Mouse (Mus musculus) lung, adult 2 months (tissue): Measurements from ENCODE around the gene Zfp26. TPM values are rescaled to one million over a fixed set of nuclear protein-coding genes. Genes with fewer than 3 reads are reported as not detected.

Source experiments
- DNase-seq: peaks from one replicate; pipeline ENCODE4 v3.0.0; 2022
- H3K4me1 ChIP-seq: fragments of 200-500 bp; 2 replicates; pipeline ENCODE4 v1.6.1; 2011; ENCODE audit warnings: low read length; ENCODE audit not compliant: control insufficient read depth, insufficient read depth
- H3K4me3 ChIP-seq: fragments of 200-500 bp; replicated peaks from 2 replicates; pipeline ENCODE3; 2011; ENCODE audit warnings: low read depth, mild to moderate bottlenecking, control low read depth, low read length; ENCODE audit errors: extremely low read depth
- CTCF ChIP-seq: fragments of 200-500 bp; IDR thresholded peaks from 2 replicates; pipeline ENCODE4 v1.5.1; 2011; ENCODE audit warnings: mild to moderate bottlenecking, low read length, control low read depth; ENCODE audit not compliant: insufficient read depth
- POLR2A ChIP-seq: fragments of 200-500 bp; IDR thresholded peaks from 2 replicates; pipeline ENCODE4 v1.6.1; 2011; ENCODE audit warnings: low read depth, mild to moderate bottlenecking, control low read depth, low read length, borderline replicate concordance; ENCODE audit errors: extremely low read depth
- WGBS: fragments of 180-500 bp; shearing (Covaris S2); methylation state at CpG from one replicate; pipeline ENCODE4 v1.1.7; 2018; 5-methylcytosine and 5-hydroxymethylcytosine counted together
- polyA plus RNA-seq: library from polyadenylated mRNA; depleted of rRNA; stranded (reverse); fragments of >200 nt; gene quantifications from 2 replicates; pipeline ENCODE4 v1.2.3, GENCODE M21; 2012; rRNA removed

Zfp26 gene
- polyA plus RNA-seq: 1.5 and 2.8 TPM in 2 replicates

DNA sequence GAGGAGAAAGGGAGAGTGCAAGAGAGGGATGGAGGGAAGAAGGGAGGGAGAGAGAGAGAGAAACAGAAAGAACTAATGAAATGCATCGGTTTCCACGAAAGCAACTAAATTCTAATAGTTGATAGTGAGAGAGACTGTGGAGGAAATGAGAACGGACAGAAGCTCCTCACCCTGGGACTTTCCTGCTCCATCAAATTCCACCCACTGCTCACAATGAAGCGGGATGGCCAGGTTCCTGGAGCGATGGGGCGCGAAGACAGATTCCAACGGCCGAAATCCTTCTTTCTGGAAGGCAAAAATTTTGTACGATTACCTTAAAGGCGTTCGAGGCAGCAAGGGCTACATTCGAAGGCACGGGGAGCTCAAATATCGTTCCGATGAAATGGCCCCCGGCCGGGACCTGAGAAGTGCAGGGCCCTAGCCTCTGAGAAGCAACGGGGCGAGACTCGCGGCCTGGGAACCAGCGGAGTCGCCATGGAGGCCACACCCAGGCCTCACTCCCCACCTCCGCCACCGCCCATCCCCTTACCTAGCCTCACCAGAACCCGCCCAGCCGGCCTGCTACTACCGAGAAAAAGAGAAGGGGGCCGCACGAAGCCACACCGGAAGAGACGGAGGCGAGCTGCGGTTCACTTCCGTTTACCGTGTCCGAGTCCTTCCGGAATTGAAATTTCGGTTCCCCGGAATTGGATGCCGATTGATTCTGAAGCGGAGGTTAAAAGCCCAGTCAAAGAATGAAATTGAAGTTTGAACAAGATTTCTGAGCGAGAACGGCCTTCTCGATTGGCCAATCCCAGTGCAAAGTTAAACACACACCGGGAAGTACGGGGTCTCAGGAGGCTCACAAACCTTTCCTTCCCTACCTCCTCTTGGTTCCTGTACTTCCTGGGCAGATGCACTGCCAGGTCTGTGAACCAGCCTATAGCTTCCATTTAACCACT, at the start of gene Zfp26:
Gene Zfp26, minus strand, starts transcription at position 786 of the 941 bp plus-strand sequence.
- peak; percentile 79 for DNase-seq
- WGBS: under 1% methylated on average over 48 of the region's 48 CpGs
- Histone ChIP-seq H3K4me1 (peaks cover 5% of the 10 kb centered on the region; the same call in 1 of the 2 replicates), H3K4me3 (peak within 1 kb of the TSS; percentile 84)
- TF ChIP-seq CTCF: no peak
- no peak for TF ChIP-seq POLR2A

- WGBS: 67% methylated on average over 3 of the region's 3 CpGs
- DNase-seq: no peak
These were observed 49.7 kb upstream of the Zfp26 start for GRCm38 (mm10) chr9:20509676-20510075.

DNA sequence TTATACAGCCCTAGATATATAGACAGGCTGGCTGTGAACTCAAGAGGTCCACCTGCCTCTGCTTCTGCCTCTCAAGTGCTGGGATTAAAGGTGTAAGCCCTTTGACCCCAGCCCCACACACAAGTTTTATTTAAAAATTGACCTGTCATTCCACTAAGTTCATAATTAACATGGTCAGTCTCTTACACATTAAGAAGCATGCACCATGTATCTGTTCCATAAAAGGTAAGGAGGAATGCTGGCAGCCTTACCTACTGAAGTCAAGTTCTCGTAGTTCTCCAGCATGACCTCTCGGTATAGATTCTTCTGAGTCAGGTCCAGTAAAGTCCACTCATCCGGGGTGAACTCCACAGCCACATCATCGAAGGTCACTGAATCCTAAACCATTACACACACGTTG, 44.8 kb upstream of the Zfp26 start:
- H3K4me1 ChIP-seq: peaks cover 2% of the 10 kb centered on the region
- 86% methylated on average over 5 of the region's 5 CpGs for WGBS

More at GRCm38 (mm10) chr9:20509676-20510075, 49.7 kb upstream of the Zfp26 start:
- no peak for TF ChIP-seq POLR2A
- no peak for TF ChIP-seq CTCF
- peaks cover 13% of the 10 kb centered on the region for H3K4me1 ChIP-seq
- no peak overlapping the region for H3K4me3 ChIP-seq

DNA sequence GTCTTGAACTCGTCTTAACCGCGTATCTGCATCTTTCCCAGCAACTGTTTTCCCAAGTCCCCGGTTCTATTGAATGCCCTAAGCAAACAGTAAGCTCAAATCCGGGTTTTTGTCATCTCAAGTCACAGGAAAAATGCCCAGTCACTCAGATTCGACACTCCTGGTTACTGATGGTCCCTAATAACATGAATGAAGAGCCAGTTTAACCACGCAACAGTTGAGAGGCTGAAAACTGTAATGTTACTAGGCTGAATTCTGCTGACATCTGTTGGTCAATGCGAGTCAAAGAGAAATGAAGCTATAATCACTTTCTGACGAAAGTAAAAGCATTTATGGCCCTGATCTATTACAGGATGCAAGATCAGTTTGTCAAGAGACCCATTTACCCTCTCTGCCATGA, 33.3 kb upstream of the Zfp26 start:
- DNase-seq: peak; percentile 23
- Histone ChIP-seq H3K4me3 (peak overlapping the region; percentile 73), H3K4me1 (peaks cover 13% of the 10 kb centered on the region)
- no peak for TF ChIP-seq POLR2A
- no peak for TF ChIP-seq CTCF
- 3% methylated on average over 9 of the region's 9 CpGs for WGBS

More for the DNA sequence above, 44.8 kb upstream of the Zfp26 start:
- TF ChIP-seq CTCF (no peak), POLR2A (no peak)
- DNase-seq: no peak
- no peak overlapping the region for H3K4me3 ChIP-seq

DNA sequence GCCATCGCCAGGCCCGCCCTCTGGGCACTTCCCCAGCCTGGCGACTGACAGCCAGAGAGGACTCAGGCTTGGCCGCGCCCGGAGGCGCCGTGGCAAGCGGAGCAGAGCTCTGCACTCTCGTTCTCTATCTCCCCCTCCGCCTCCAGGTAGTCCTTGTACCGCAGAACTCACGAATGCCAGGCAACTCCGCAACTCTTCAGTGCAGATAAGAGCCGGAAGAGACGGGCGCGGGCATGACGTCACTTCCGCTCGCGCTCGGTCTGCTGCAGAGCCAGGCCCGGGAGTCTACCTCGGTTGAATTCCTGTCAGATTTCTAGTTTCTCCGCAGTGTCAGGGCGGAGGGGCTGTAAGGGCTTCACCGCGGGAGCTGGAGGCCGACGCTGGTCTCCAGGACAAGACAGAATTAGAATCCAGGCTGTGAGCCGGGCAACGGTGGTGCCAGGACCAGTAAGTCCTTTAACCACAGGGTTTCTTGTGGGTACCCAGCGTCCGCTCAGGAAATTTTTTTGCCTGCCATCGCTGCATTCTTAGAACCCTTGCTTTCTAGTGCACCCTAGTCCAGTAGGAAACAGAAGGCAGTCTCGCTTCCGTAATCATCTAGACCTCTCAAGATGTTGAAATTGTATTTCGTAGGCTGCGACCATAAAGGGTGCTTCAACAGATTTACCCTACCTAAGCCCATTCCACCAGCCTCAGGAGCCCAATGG, 32.7 kb upstream of the Zfp26 start, which contains the start of gene Zfp426:
Gene Zfp426, minus strand, starts transcription at position 220 of the 707 bp plus-strand sequence.
- peak within 1 kb of the TSS; percentile 73 for H3K4me3 ChIP-seq
- H3K4me1 ChIP-seq: peaks cover 13% of the 10 kb centered on the region
- DNase-seq: peak; percentile 90
- under 1% methylated on average over 40 of the region's 40 CpGs for WGBS
- no peak for TF ChIP-seq CTCF
- TF ChIP-seq POLR2A: peak; percentile 81; the same call in 1 of the 2 replicates

DNA sequence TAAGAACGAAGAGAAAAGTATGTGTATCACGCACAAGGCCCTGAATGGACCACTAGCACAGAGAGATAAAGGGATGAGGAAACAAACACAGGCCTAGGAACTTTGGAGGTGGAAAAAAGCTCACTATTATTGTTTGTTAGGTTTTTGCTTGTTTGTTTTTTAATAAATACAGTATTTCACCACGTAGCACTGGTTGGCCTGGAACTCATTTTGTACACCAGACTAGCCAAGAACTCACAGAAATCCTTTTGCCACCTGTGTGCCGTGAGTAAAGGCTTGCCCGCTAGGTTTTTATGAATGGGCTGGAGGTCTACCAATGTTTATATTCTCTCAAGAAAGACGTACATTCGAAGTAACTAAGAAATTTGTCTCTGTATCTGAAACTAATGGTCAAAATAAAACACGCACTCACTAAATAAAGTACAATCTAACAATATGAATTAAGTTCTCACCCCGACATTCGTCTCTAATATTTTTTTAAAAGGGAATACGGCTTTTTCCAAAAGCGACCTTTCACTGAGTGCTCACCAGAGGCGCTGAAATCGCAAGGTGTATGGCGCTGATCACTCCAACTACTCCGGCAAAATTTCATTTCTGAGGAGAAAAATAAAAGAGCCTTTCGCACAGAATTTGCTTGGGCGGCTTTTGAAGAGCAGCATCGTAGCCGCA, 32.0 kb upstream of the Zfp26 start:
- no peak for DNase-seq
- peaks cover 13% of the 10 kb centered on the region for H3K4me1 ChIP-seq
- peak overlapping the region; percentile 73 for H3K4me3 ChIP-seq
- TF ChIP-seq POLR2A: no peak
- 5% methylated on average over 20 of the region's 20 CpGs for WGBS

DNA sequence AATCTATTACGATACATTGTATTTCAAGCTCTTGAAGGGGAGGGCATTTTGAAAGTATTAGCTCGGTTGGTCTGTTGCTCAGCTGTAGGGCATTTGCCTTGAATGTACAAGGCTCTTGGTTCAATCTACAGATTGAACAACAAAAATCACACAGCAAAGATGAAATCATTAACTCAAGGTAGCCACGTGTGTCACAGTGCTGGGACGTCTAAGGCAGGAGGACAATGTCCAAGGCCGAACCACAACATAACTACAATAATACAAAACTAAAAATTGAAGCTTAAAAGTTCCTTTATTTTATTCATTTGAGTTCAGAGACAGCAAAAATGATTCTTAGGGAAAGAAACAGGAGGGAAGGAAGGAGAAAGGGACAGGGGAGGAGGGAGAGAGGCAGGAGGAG, 29.6 kb upstream of the Zfp26 start:
- WGBS: 88% methylated on average over 5 of the region's 5 CpGs
- Histone ChIP-seq H3K4me1 (peaks cover 13% of the 10 kb centered on the region), H3K4me3 (no peak overlapping the region)
- no peak for TF ChIP-seq CTCF
- TF ChIP-seq POLR2A: no peak
- DNase-seq: no peak

GRCm38 (mm10) chr9:20479396-20479795, 19.4 kb upstream of the Zfp26 start:
- no peak for TF ChIP-seq POLR2A
- TF ChIP-seq CTCF: no peak
- no peak overlapping the region for H3K4me3 ChIP-seq
- H3K4me1 ChIP-seq: no peaks in the 10 kb centered on the region
- WGBS: 93% methylated on average over 5 of the region's 5 CpGs
- DNase-seq: no peak

DNA sequence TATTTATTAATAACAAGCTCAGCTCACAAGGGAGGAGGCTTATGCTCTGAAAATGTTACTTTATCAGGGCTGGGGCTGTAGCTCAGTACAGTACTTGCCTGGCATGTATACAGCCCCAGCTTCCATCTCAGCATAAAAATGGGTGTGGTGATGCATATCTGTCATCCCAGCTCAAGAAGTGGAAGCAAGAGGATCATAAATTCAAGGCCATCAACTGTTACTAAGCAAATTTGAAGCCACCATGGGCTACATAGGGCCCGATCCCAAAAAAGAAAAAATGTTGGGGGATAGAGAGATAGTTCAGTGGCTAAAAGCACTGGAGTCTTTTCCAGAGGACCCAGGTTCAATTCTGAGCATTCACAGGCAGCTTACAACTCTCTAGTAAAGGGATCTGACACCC, 16.7 kb upstream of the Zfp26 start:
- H3K4me1 ChIP-seq: no peaks in the 10 kb centered on the region
- WGBS: 97% methylated on average over 1 of the region's 1 CpGs
- no peak for DNase-seq
- no peak overlapping the region for H3K4me3 ChIP-seq
- TF ChIP-seq POLR2A (no peak), CTCF (no peak)
